Mouse (Mus musculus) layer of hippocampus, postnatal 36 days (tissue): ENCODE results near the gene Lexm. TPM values are rescaled to one million over a fixed set of nuclear protein-coding genes. Genes with fewer than 3 reads are reported as not detected.

ENCODE experiments used
- DNase-seq, 2 experiments: peaks; one replicate each; pipeline ENCODE4 v3.0.0; 2022
- total RNA-seq, 2 experiments: library from RNA; stranded (reverse); gene quantifications; 2 replicates each; pipeline ENCODE4 v1.2.3; 2021

Lexm gene
- total RNA-seq, 2 experiments from 2014 or later = not detected

DNA sequence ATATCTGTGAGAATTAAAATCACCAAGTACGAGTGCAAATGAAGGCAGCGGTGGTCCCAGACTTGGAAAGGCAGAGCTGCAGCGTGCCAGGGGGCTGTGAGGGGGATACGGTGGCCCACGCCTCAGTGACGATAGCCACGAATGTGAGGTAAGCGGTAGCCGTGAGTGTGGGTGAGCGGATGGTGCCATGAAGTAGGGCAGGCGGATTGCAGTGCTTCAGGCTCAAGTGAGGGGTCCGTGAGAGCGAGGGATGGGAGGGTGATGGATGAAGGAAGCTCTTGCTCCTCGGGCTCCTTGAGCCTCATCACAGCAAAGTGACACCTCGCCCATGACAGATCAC, 35.2 kb downstream of the Lexm start:
- DNase-seq = no peak

DNA sequence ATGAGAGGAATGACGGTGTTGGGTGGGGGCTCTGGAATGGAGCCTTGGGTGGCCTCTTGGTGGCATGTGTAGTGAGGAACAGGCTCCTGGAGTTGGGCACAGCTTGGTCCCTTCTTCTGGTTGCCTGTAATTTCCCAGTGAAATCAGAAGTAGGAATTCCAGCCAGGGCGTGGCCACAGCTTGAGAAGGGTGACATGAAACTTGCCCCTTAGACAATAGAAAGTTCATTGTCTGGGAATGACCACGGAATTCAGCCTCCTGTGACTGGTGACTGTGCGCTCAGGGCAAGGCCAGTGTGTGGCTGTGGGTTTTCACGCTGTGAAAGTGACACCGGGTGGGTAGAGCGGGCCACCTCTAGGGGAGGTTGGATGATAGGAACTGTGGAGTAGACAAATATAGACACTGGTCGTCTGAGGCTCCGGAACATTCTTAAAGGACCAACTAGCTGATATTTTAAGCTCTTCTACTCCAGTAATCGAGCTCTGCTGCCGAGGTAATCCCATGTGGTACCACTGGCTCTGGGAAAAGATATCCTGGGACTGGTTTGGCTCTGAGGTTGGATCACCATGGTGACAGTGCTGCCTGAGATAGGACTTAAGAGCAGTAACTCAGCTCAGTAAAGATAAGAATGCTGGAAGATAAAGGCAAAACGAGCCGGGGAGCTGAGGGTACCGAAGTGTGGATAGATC, 35.7 kb downstream of the Lexm start:
- DNase-seq = no peak

- no peak for DNase-seq
Observed at GRCm38 (mm10) chr4:106577511-106577910, 39.5 kb downstream of the Lexm start.

DNA sequence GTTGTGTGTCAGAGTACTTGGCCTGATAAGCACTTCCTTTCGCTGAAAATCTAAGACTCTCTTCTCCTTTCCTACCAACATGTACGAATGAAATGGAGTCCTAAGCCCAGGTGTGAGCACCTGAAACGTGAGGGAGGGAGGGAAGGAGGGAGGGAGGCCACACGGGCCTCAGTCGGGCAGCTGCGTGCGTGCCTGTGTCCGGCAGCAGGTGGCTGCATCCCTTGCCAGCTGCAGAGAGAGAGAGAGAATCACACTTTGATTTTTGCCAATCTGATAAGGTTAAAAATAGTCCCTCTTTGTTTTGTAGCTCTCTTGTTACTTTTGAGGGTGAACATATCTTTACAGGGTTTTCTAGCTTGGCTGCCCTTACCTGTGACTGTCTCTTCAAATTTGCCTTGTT, 42.0 kb downstream of the Lexm start:
- DNase-seq = no peak

GRCm38 (mm10) chr4:106571081-106571724, 45.8 kb downstream of the Lexm start:
- DNase-seq = no peak

- no peak for DNase-seq
Observed at GRCm38 (mm10) chr4:106569680-106570079, 47.4 kb downstream of the Lexm start.

DNA sequence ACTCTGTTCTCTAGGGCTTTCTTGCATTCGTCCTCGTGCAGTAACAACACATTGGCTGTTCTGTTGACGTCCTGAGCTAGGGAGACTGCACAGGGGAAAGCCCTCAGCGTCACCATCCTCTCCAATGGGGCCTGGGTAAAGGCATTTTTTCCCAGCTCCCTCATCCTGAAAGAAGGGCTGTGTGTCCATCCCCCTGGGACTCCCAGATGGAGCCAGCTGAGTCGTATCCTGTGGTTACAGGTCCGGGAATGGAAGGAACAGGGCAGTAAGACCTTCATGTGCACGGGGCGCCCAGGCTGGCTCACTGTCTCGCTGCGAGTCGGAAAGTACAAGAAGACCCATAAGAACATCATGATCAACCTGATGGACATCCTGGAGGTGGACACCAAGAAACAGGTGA, 52.9 kb downstream of the Lexm start:
- DNase-seq = no peak

- no peak for DNase-seq
Observed at GRCm38 (mm10) chr4:106562837-106563790, 53.9 kb downstream of the Lexm start.

DNA sequence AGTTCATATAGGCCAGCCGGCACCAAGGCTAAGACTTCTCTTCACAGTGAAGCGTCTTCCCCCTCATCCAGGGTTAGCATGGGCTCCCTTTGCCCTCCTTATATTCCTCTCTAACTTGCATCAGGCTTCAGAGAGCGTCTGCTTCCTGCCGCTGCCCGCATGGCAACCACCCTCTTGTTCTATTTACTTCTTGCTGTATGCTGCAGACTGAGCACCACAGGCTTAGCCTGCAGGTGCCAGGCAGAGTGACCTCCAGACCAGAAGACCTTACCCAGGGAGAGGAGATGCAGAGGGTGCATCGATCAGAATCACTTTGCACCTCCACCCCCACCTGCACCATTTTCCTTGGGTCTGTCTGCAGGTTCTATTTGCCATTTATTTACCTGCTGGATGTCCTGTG, 55.0 kb downstream of the Lexm start:
- no peak for DNase-seq

DNA sequence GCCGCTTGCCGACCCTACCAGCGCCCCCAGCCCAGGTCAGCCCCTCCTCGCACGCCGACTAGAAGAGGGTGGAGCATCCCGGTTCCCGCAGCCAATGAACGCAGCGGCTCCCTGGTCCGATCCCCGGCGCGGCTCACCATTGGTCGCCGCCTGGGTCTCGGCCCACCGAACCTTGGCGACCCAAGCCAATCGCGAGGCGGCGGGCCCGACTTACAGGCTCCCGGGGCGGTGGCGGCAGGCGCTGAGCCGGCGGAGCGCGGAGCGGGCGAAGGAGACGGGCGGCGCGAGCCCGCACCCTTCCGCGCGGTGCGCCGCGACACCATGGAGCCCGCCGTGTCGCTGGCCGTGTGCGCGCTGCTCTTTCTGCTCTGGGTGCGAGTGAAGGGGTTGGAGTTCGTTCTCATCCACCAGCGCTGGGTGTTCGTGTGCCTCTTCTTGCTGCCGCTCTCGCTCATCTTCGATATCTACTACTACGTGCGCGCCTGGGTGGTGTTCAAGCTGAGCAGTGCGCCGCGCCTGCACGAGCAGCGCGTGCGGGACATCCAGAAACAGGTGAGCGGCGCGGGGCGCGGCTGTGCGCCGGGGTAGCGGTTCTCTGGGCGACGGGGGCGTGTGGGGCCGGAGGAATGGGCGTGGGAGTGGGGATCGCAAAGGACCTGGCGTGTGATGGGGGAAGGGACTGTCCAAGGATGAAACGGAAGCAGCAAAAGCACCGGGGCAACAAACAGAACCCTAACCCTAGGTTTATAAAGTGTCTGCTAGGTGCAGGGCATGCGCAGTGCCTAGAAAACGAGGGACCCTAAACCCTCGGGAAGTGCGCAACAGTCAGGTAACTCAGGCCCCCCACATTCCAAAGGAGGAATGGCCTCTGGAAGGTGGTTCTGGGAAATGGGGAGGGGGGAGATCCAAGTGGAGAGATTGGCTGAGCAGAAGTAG, 55.9 kb downstream of the Lexm start, which contains the start of gene Dhcr24:
TSS of gene Dhcr24 (plus strand) at position 193 of the 936 bp plus-strand sequence.
- DNase-seq = peak; percentile 94 to 95

DNA sequence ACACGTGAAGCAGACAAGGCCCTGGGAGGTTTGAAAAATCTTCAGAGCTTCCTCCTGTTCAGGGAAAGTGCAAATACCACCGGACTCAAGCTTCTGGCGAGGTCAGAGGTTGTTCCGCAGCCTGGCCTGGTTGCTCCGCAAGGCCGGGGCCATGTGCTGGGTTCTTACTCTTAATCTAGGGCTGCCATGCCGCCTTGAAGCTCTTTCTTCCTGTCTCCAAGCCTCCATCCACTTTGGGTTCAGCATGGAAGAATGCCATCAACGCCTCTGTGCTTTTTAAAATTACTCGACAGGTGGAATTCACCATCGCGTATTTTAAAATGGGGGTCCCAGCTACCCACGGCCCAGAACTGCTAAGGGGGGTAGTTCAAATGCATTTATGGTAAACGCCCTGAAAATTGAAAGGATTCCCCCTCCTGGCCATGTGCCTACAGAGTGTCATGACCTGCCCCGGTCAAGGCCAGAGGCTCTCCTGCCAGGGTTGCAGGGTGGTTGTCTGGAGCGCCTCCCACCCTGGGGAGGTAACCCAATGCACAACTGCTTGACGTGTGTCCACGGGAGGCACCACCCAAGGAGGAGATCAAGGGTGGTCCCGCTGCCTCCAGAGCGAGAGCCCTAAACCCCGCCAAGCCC, 56.7 kb downstream of the Lexm start:
- DNase-seq = no peak

DNA sequence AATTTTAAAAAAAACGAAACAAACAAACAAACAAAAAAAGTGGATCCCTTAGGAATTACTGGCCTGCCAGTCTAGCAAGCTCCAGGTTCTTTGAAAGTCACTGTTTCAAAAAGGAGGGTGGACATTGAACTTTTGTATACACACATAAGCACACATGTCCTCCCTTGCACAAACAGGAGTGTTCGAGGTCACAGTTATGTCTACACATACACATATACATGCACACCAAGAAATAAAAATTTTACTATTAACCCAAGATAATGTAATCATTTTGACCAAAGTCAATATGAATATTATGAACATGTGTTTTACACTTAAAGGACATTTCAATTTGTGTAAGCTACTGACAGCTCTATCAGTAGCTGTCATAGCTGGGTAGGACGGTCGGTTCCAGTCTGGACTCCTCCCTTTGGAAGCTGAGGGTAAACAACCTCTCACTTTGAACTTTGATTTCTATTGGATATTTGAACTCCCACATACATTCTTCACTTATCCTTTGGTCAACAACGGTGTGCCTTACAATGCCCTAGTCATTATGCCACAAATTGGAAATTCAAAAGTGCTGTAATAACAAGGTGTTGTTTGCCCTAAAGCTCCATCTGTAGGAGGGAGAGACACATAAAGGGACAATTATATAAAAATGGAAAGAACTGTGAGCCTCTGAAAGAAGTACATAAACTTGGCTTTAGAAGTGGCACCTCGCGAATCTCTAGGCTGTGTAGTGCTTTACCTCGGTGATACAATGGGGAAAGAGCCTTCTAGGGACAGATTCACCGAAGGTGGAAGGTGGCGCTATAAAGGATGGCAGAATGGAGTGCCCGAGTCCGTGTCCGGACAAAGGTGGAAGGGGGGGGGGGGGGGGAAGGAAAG, 57.5 kb downstream of the Lexm start:
- no peak for DNase-seq

DNA sequence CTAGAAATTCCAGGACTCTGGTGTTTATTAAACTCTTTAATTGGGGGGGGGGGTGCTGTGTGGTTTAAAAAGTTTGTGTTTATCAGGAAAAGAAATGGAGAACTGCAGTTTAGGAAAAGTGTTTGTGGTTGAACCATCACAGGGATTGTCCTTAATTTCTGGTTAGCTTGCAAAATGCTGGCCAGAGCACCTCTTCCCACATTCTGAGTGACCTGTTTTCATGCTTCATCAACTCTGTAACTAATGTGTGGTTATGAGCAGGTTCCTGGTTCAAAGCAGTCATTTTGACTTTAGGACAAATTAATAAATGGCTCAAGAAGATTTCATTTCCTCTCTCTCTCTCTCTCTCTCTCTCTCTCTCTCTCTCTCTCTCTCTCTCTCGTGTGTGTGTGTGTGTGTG, 59.1 kb downstream of the Lexm start:
- DNase-seq = no peak

DNA sequence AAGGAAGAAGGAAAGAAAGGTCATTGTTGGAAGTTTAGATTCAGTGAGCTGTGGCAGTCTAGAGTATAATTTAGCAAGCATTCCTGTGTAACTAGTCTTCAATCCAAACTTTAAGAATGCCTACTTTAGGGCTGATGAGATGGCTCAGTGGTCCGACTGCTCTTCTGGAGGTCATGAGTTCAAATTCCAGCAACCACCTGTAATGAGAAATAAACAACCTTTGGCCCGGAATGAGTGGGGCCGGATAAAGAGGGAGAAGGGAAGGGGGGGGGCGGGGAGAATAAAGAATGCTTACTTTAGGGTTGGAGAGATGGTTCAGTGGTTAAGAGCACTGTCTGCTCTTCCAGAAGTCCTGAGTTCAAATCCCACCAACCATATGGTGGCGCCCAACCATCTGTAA, 59.8 kb downstream of the Lexm start:
- no peak for DNase-seq

DNA sequence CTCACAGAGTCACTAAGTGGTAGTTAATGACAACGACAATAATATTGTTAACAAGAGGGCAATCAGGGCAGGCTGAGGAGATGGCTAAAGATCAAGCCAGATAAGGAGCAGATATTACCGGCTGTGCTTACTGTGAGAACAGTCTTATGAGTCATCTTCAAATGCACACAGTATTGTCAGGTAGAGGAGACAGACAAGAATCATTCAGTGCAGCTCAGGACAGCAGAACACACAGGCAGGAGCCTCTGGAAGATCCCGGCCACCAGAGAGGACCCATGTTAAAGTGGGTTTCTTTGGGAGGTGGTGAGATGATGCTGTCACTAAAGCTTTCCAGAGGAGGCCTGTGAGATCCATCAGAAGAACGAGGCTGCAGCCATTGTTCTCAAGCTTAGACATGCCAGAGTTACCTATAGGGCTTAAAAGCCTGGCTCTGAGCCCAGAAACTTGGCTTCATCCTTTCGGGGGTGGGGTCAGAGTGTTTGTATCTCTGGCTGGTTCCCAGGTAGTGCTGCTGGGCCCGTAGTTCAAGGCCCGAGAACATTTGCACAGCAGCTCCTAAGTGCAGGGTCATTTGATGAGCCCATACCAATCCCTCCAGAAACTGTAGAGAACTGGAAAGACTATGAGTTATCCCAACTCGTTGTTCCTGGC, 66.4 kb downstream of the Lexm start:
- DNase-seq = no peak

DNA sequence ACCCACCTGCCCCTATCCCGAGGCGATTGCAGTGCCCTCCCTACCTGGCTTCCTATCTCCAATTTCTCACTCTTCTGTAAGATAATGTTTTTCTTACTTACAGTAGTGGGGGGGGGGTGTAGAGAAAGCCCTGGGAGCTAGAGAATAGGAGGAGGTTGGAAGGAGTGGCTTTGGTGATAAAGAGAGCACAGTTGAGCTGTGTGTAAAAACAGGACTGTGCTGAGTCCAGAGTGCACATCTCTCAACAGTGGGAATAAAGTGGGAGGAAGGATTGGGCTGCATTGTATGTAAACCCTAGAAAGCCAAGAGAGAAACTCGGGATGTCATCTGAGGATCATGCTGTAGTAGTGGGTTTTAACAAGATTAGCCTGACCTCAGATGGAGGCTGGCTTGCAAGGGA, 68.9 kb downstream of the Lexm start:
- no peak for DNase-seq

- no peak for DNase-seq
Observed at GRCm38 (mm10) chr4:106546896-106547295, 70.1 kb downstream of the Lexm start.

- no peak for DNase-seq
Observed at GRCm38 (mm10) chr4:106545817-106546373, 71.1 kb downstream of the Lexm start.

DNA sequence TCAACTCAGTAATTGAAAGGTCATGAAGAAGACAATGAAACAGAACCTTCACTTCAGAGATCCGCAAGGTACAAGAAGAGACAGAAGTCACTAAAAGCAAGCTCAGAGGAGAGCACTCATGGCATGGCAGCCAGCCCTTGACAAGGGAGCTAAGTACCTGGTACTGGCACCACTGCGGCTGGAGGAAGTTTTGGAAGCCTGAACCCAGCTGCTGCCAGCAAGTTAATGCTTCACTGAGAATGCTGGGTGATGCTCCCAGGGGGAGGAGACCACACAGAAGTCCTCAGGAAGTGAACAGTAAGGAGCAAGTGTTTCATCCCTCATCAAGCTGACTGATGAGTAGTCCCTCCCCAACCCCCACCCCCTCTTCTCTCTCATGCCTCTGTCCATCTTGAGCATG, 74.8 kb downstream of the Lexm start:
- DNase-seq = no peak

GRCm38 (mm10) chr4:106541491-106541890, 75.5 kb downstream of the Lexm start:
- no peak for DNase-seq
